Mouse (Mus musculus): ENCODE results near the gene Dkkl1. TPM values are rescaled to one million over a fixed set of nuclear protein-coding genes. Genes with fewer than 3 reads are reported as not detected.
"Not testable (repeated sequence)": the region's sequence is repeated elsewhere in the genome, so short reads cannot be mapped to it uniquely, and the experiment has no call there.

The Dkkl1 gene
- polyA plus RNA-seq, 1 experiment: 7.5 TPM

DNA sequence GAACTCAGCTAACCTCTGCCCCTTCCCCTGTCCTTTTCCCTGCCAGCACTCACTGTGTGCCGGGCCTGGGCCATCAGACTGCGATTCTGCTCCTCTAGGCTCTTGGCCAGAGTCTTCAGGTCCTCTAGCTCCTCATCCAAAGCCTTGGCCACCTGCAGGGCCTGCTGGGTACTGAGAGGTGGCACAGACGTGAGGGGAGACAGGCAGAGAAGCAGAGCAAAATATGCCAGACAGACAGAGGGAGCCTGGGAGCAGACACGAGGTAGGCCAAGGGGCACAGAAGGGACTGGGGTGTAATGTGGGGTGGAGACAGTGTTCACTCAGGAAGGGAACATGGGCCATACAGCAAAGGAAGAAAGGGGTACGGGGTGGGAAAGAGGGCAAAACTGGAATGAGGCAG is 18.5 kb downstream of the Dkkl1 start:
- no peak for DNase-seq (ENCODE audit: low spot score)

DNA sequence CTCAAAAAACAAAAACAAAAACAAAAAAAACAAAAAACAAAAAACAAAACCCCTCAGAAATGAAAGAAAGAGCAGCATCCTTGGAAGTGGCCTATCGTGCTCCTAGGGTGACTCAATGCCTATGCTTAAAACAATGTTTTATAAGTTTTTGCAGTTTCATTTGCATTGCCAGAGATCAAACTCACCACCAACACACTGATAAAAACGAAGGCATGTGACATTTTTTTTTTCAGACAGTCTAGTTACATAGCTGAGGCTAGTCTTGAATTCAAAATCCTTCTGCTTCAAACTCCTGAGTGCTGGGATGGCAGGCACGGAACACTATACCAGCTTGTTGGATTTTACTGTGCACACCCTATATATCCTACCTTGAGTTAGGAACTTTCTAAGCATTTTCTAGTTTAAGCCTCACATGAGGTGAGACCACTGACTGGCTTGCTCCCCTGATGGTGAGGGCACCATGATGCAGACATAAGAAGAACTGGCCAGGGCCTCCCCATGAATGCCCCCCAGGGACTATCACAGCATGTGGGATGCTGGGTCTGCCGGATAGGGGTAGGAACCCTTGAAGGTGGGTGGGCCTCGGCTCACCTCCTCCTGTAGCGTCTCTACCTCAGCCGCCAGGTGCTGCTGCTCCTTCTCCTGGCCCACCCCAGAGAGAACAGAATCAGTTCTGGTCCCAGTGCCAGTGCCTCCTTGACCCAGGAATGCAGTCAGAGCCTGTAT is 19.2 kb downstream of the Dkkl1 start:
- DNase-seq (ENCODE audit: low spot score): no peak

- DNase-seq (ENCODE audit: low spot score): no peak
Measured at GRCm38 (mm10) chr7:45191803-45192363, 20.1 kb downstream of the Dkkl1 start.

DNA sequence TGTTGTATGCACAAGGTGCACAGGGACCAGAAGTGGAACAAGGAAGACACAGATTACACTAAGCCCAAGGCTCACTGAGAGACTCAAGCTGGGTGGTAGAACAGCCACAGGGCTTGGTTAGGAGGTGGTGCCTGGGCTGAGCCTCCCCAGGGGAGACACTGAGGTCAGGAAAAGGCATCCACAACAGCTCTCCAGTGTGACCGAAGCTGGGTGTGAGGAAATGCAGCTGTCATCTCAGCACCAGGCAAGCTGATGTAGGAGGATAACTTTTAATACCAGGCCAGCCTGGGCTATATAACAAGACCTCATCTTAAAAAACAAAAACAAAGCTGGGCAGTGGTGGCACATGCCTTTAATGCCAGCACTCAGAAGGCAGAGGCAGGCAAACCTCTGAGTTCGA is 20.8 kb downstream of the Dkkl1 start:
- no peak for DNase-seq (ENCODE audit: low spot score)

GRCm38 (mm10) chr7:45190186-45190585 is 21.8 kb downstream of the Dkkl1 start:
- no peak for DNase-seq (ENCODE audit: low spot score)

DNA sequence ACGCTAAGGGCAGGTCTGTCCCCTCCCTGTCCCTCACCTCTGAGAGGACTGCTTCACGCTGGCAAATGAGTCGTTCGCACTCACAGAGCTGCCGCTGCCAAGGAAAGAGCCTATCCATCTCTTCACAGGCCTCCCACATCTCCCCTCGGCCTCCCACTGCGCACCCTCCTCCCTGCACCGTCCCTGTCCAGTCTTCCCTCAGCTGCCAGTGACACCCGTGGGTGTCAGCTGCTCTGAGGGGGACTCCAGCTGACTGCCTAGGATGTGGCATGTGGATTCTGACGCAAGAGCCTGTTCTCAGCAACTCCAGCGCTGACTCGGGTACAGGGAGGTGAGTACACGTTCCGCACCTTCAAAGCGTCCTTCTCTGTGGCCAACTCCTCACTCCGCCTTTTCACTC is 22.3 kb downstream of the Dkkl1 start:
- no peak for DNase-seq (ENCODE audit: low spot score)

DNA sequence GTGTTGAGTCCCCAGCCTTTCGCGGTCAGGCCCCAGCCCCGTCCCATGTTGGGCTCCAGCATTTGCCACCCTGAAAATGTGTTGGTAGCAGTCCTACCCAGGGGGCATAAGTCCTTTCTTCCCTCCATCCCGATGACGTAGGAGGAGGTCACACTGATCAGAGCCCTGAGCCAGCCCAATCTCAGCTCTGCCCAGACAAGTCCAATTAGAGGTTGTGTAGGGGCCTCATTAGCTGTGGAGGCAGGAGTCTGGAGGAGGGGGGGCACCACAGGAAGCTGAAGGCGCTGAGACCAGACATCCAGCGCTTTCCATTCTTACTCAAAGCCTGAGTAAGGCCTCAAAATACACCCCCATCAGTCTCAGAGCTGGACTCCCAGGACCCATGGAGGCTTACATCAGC is 26.0 kb downstream of the Dkkl1 start:
- DNase-seq (ENCODE audit: low spot score): no peak

DNA sequence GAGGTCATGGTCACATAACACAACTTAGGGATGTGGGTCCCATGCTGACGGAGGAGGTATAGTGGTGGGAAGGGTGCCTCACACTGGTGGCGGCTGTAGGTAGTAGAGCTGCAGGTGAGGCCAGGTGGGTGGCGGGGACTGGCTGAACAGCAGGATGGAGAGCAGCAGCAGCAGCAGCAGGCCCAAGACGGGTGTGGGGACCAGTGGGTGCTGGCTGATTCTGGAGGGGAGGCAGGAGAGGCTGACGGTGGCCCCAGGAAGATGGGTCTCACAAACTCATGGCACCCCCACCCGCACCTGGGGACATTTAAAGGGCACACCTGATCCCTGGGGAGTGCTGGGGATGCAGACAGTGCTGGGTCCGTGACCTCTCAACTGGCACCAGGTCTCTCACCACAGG is 28.3 kb downstream of the Dkkl1 start:
- DNase-seq (ENCODE audit: low spot score): no peak

GRCm38 (mm10) chr7:45182606-45183005 is 29.3 kb downstream of the Dkkl1 start:
- DNase-seq (ENCODE audit: low spot score): no peak

- DNase-seq (ENCODE audit: low spot score): peak; percentile 72
Measured at GRCm38 (mm10) chr7:45182199-45182601, 29.7 kb downstream of the Dkkl1 start.

DNA sequence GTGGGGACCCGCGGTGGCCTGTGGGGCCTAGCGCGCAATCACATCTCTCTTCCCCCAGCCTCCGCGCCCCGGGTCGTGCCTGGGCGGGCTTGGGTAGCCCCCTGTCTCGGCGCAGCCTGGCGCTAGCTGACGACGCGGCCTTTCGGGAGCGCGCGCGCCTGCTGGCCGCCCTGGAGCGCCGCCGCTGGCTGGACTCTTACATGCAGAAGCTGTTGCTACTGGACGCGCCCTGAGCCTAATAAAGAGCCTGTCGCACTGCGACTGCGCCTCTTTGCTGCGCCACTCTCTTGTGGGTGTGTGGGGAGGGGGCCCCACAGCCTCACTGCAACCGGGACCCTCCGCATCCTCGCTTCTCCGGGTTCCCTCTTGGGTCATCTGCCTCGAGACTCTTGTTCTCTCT is 30.4 kb downstream of the Dkkl1 start:
- DNase-seq (ENCODE audit: low spot score): no peak

- DNase-seq (ENCODE audit: low spot score): no peak
Measured at GRCm38 (mm10) chr7:45180896-45181477, 31.0 kb downstream of the Dkkl1 start, which contains the start of gene Pth2. Gene Pth2 (plus strand): TSS chr7:45180995.

DNA sequence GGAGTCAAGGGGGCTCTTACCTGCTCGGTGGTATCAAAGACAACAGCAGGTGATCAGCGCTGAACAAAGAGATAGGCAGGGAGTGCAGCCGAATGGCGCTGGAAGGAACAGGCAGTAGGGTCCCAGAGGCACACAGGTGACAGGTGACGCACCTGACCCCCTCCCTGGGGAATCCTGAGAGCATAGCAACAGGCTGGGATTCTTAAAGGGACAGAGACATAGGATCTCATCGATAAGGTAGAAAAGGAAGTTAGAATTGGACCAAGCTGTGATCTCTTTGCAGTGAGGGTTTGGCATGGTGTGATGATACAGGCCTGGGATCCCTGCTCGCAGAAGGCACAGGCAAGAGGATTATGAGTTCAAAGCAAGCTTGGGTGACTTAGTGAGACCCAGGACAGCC is 32.5 kb downstream of the Dkkl1 start, which contains the start of gene Gfy:
Gfy (minus strand) TSS at position 101 of the 400 bp plus-strand sequence.
- no peak for DNase-seq (ENCODE audit: low spot score)

DNA sequence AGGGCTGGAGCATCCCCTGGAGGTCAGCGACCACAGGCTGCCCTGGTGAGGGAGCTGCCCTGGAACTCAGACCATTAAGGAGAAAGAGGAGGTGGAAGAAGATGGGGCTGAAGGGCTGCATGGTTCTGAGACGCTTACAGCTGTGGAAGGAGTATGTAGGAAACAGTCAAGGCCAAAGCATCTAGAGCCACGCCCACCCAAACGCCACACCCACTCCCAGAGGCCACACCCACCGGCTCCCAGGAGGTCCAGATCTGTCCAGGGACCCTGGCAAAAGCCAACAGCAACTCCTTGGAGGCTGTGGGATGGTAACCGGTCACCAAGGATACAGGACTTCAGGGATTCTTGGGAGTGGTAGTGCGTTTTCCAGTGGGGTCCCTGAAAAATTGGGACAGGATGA is 33.4 kb downstream of the Dkkl1 start:
- DNase-seq (ENCODE audit: low spot score): no peak

- no peak for DNase-seq (ENCODE audit: low spot score)
Measured at GRCm38 (mm10) chr7:45176356-45176755, 35.6 kb downstream of the Dkkl1 start.

GRCm38 (mm10) chr7:45175929-45176328 is 36.0 kb downstream of the Dkkl1 start:
- DNase-seq (ENCODE audit: low spot score): no peak

DNA sequence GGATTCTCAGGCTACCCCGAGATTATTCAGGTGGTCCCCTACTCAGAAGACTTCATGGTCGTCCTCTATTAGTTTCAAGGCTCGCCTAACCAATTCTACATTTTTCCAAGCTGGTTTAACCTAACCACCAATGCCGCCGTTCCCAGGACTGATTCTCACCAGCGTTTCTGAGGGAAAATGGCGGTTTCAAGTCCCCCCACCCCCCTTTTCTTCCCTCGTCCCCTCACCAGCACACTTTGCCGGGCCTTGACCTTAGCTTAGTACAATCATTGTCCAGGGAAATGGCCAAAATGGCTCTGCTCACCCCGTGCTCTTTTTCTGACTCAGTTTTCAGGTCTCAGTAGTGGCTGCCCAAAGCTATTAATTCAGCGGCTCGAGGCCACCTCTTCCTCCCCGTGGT is 36.5 kb downstream of the Dkkl1 start:
- DNase-seq (ENCODE audit: low spot score): no peak

- no peak for DNase-seq (ENCODE audit: low spot score)
Measured at GRCm38 (mm10) chr7:45174567-45175280, 37.2 kb downstream of the Dkkl1 start.

GRCm38 (mm10) chr7:45173772-45174171 is 38.2 kb downstream of the Dkkl1 start:
- not testable (repeated sequence) for DNase-seq (ENCODE audit: low spot score)

GRCm38 (mm10) chr7:45172974-45173373 is 39.0 kb downstream of the Dkkl1 start:
- no peak for DNase-seq (ENCODE audit: low spot score)

DNA sequence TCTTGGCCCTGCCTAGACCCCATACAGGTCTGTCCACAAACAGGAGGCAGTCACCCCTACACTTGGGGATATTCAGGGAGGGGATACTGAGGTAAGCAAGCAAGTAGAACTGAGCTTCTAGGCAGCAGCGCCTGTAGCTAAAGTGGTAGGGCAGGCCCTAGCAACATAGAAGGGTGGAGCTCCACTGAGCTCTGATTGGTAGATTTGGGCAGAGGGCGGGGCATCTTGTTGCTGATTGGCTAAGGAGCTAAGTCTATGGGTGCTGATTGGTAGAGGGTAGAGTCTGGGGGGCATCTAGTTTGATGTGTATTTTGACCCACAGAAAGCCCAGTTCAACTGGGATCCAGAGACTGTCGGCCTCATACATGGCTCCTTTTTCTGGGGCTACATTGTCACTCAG is 42.5 kb downstream of the Dkkl1 start:
- DNase-seq (ENCODE audit: low spot score): no peak

DNA sequence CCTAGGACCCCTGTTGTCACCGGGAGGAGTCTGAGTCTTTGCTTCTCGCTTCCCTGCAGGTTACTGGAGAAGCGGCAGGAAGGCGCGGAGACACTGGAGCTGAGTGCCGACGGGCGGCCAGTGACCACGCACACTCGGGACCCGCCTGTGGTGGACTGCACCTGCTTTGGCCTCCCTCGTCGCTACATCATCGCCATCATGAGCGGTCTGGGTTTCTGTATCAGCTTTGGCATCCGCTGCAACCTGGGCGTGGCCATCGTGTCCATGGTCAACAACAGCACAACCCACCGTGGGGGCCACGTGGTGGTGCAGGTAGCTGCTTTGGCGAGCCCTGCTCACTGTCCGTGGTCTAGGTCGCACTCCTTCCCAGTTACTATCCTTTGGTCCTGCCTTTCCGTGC is 43.3 kb downstream of the Dkkl1 start:
- no peak for DNase-seq (ENCODE audit: low spot score)
